ENCODE assay signal across 9 mouse cellular contexts in genomic region chr7:28820358-28821260, GRCm38 (mm10). TPM values are rescaled to one million over a fixed set of nuclear protein-coding genes. Genes with fewer than 3 reads are reported as not detected.
DNase-seq lines count a peak whose midpoint lies in the region; ATAC-seq and TF ChIP-seq lines count a peak whose summit lies in the region.
"Had no signal": no experiment of that assay in that cellular context is flagged by ENCODE, and none has a peak within 500 bp of the region (broad histone marks: within the 10 kb centered on the region; RNA-seq: fewer than 3 reads in every experiment).

No protein-coding gene starts in this region.

- 58% methylated on average over 12 of the region's 12 CpGs for WGBS in liver, adult 2 months
- WGBS in liver, embryonic 11.5 days, result 78% methylated on average over 12 of the region's 12 CpGs
- 67% methylated on average over 12 of the region's 12 CpGs for WGBS in embryonic facial prominence, embryonic 14.5 days

- DNase-seq in liver, adult 2 months (ENCODE audit: extremely low read depth, low read depth, low spot score), result peak; percentile 70
- DNase-seq in liver, embryonic 11.5 days (ENCODE audit: low spot score), result no peak
- DNase-seq in embryonic facial prominence, embryonic 14.5 days (ENCODE audit: low spot score), result peak; percentile 58
- DNase-seq in mesoderm, embryonic 11.5 days (ENCODE audit: low read depth, low spot score), result peak; percentile 70
- no peak for DNase-seq in spleen, adult 12 weeks (ENCODE audit: low spot score)
- DNase-seq in layer of hippocampus, postnatal 10 days (ENCODE audit: low spot score in 2 of 2), result no peak

- H3K27me3 ChIP-seq in liver, adult 2 months (ENCODE audit: control insufficient read depth, insufficient read depth, low read length), result no peaks in the 10 kb centered on the region
- no peaks in the 10 kb centered on the region for H3K27me3 ChIP-seq in liver, embryonic 11.5 days (replicated peaks; ENCODE audit: control insufficient read depth, insufficient read depth, low read length)
- H3K27me3 ChIP-seq in embryonic facial prominence, embryonic 14.5 days (replicated peaks; ENCODE audit: control insufficient read depth, insufficient read depth, low read length), result no peaks in the 10 kb centered on the region

- H3K79me2 ChIP-seq in liver, adult 2 months (ENCODE audit: control insufficient read depth, insufficient read depth, low read length), result 0 out of 2 replicates have a peak, but pooled peaks cover 5% of the 10 kb centered on the region

- no peak for TF ChIP-seq POLR2A in liver, adult 2 months (IDR thresholded peaks at IDR 0.05; ENCODE audit: extremely low read depth, insufficient read depth, low read length)

- H3K27ac ChIP-seq in liver, adult 2 months (replicated peaks; ENCODE audit: insufficient read depth, low read depth, low read length), result peak overlapping the region; percentile 3
- H3K27ac ChIP-seq in liver, embryonic 11.5 days (ENCODE audit: low read depth, low read length), result no peak overlapping the region
- peak overlapping the region; percentile 4 for H3K27ac ChIP-seq in embryonic facial prominence, embryonic 14.5 days (replicated peaks; ENCODE audit: low read depth, low read length)
- H3K27ac ChIP-seq: macrophage had no signal

- peaks cover 49% of the 10 kb centered on the region for H3K4me1 ChIP-seq in liver, adult 2 months (ENCODE audit: control insufficient read depth, insufficient read depth, low read length)
- H3K4me1 ChIP-seq in liver, embryonic 11.5 days (replicated peaks; ENCODE audit: control insufficient read depth, insufficient read depth, low read length), result peaks cover 33% of the 10 kb centered on the region
- 0 out of 2 replicates have a peak, but pooled peaks cover 3% of the 10 kb centered on the region for H3K4me1 ChIP-seq in embryonic facial prominence, embryonic 14.5 days (ENCODE audit: control insufficient read depth, insufficient read depth, low read length)

- no peak overlapping the region for H3K4me2 ChIP-seq in liver, embryonic 11.5 days
- H3K4me2 ChIP-seq in embryonic facial prominence, embryonic 14.5 days (ENCODE audit: low read depth, low read length), result no peak overlapping the region

- H3K4me3 ChIP-seq in liver, adult 2 months (ENCODE audit: insufficient read depth, low read depth, low read length), result no peak overlapping the region
- H3K4me3 ChIP-seq in liver, embryonic 11.5 days (ENCODE audit: low read depth, low read length), result no peak overlapping the region
- no peak overlapping the region for H3K4me3 ChIP-seq in embryonic facial prominence, embryonic 14.5 days (ENCODE audit: low read depth, low read length)

- peaks cover 64% of the 10 kb centered on the region for H3K36me3 ChIP-seq in liver, adult 2 months (ENCODE audit: control insufficient read depth, insufficient read depth, low read length)
- peaks cover 63% of the 10 kb centered on the region for H3K36me3 ChIP-seq in liver, embryonic 11.5 days (ENCODE audit: control insufficient read depth, insufficient read depth, low read length)
- H3K36me3 ChIP-seq in embryonic facial prominence, embryonic 14.5 days (ENCODE audit: control insufficient read depth, insufficient read depth, low read length), result peaks cover 79% of the 10 kb centered on the region

- no peak overlapping the region for H3K9ac ChIP-seq in liver, adult 2 months (ENCODE audit: low read depth, low read length)
- no peak overlapping the region for H3K9ac ChIP-seq in liver, embryonic 11.5 days (ENCODE audit: low read depth, low read length)
- H3K9ac ChIP-seq in embryonic facial prominence, embryonic 14.5 days (ENCODE audit: low read depth, low read length), result no peak overlapping the region

- no peak for TF ChIP-seq CTCF in liver, adult 2 months (IDR thresholded peaks at IDR 0.05; ENCODE audit: low read depth, low read length)

- no peak for ATAC-seq in liver, embryonic 11.5 days (replicated peaks; ENCODE audit: low FRiP score)
- no peak; the same call in 1 of the 2 replicates for ATAC-seq in embryonic facial prominence, embryonic 14.5 days (ENCODE audit: low read depth)
- peak; percentile 29 for ATAC-seq in inflammation-experienced regulatory T-cells, adult 6 months
- ATAC-seq in activated CD4-positive, CD25-positive, alpha-beta regulatory T cell, adult 4 months, result no peak

- no peaks in the 10 kb centered on the region for H3K9me3 ChIP-seq in liver, embryonic 11.5 days (ENCODE audit: control insufficient read depth, low read length)
- H3K9me3 ChIP-seq in embryonic facial prominence, embryonic 14.5 days (ENCODE audit: control insufficient read depth, low read length), result no peaks in the 10 kb centered on the region

RNA-seq across cellular contexts. Expression of gene Ech1, which starts 4.4 kb away (rescaled TPM):
- 636 and 645 TPM in 2 replicates for total RNA-seq in liver, adult 2 months (2014; rRNA removed)
- 561 and 625 TPM in 2 replicates for polyA plus RNA-seq in liver, adult 2 months (2012; rRNA removed)
- polyA plus RNA-seq in liver, embryonic 11.5 days (2014; fragmentation: Nextera tagmentation; extraction: Ambion mirVana), result 107 TPM in 2 replicates
- polyA plus RNA-seq in embryonic facial prominence, embryonic 14.5 days (2014; fragmentation: Nextera tagmentation; extraction: Ambion mirVana), result 183 and 202 TPM in 2 replicates
- 100 to 1,000 TPM; 190 to 267 (median 222) TPM for polyA plus RNA-seq in inflammation-experienced regulatory T-cells, adult 6 months (2017; shearing (Covaris generic))
- 100 to 1,000 TPM; 192 to 199 TPM for polyA plus RNA-seq in activated CD4-positive, CD25-positive, alpha-beta regulatory T cell, adult 4 months (2017; shearing (Covaris generic))
- total RNA-seq in layer of hippocampus, postnatal 10 days (2021), result 10 to 100 TPM; 49.1 to 50.8 TPM

RNA-seq across cellular contexts. Expression of gene Hnrnpl, which starts 12.3 kb away (rescaled TPM):
- 90.1 and 109 TPM in 2 replicates for total RNA-seq in liver, adult 2 months (2014; rRNA removed)
- polyA plus RNA-seq in liver, adult 2 months (2012; rRNA removed), result 81.6 and 109 TPM in 2 replicates
- 238 and 279 TPM in 2 replicates for polyA plus RNA-seq in liver, embryonic 11.5 days (2014; fragmentation: Nextera tagmentation; extraction: Ambion mirVana)
- polyA plus RNA-seq in embryonic facial prominence, embryonic 14.5 days (2014; fragmentation: Nextera tagmentation; extraction: Ambion mirVana), result 180 and 182 TPM in 2 replicates
- polyA plus RNA-seq in inflammation-experienced regulatory T-cells, adult 6 months (2017; shearing (Covaris generic)), result 100 to 1,000 TPM; 171 to 386 (median 383) TPM
- polyA plus RNA-seq in activated CD4-positive, CD25-positive, alpha-beta regulatory T cell, adult 4 months (2017; shearing (Covaris generic)), result 100 to 1,000 TPM; 153 to 344 TPM
- total RNA-seq in layer of hippocampus, postnatal 10 days (2021), result 100 to 1,000 TPM; 441 to 521 TPM

RNA-seq across cellular contexts. Expression of gene Lgals4, which starts 13.0 kb away (rescaled TPM):
- 9.5 and 11.0 TPM in 2 replicates for total RNA-seq in liver, adult 2 months (2014; rRNA removed)
- polyA plus RNA-seq in liver, adult 2 months (2012; rRNA removed), result 7.9 and 16.4 TPM in 2 replicates
- polyA plus RNA-seq in liver, embryonic 11.5 days (2014; fragmentation: Nextera tagmentation; extraction: Ambion mirVana), result 2.9 and 5.1 TPM in 2 replicates
- polyA plus RNA-seq in embryonic facial prominence, embryonic 14.5 days (2014; fragmentation: Nextera tagmentation; extraction: Ambion mirVana), result 3.4 and 4.1 TPM in 2 replicates
- 10 to 100 TPM; 18.1 to 38.8 (median 20.9) TPM for polyA plus RNA-seq in inflammation-experienced regulatory T-cells, adult 6 months (2017; shearing (Covaris generic))
- polyA plus RNA-seq in activated CD4-positive, CD25-positive, alpha-beta regulatory T cell, adult 4 months (2017; shearing (Covaris generic)), result 10 to 100 TPM; 20.1 to 27.2 TPM
- total RNA-seq in layer of hippocampus, postnatal 10 days (2021), result 1 to 10 TPM; 2.1 to 2.7 TPM

RNA-seq across cellular contexts. Expression of gene Rinl, which starts 31.8 kb away (rescaled TPM):
- 1.4 TPM in 2 replicates for total RNA-seq in liver, adult 2 months (2014; rRNA removed)
- polyA plus RNA-seq in liver, adult 2 months (2012; rRNA removed), result 1.2 and 1.8 TPM in 2 replicates
- 21.7 and 23.1 TPM in 2 replicates for polyA plus RNA-seq in liver, embryonic 11.5 days (2014; fragmentation: Nextera tagmentation; extraction: Ambion mirVana)
- polyA plus RNA-seq in embryonic facial prominence, embryonic 14.5 days (2014; fragmentation: Nextera tagmentation; extraction: Ambion mirVana), result 2.7 and 3.0 TPM in 2 replicates
- 100 to 1,000 TPM; 216 to 294 (median 288) TPM for polyA plus RNA-seq in inflammation-experienced regulatory T-cells, adult 6 months (2017; shearing (Covaris generic))
- 100 to 1,000 TPM; 199 to 272 TPM for polyA plus RNA-seq in activated CD4-positive, CD25-positive, alpha-beta regulatory T cell, adult 4 months (2017; shearing (Covaris generic))
- 1 to 10 TPM; 1.5 to 2.0 TPM for total RNA-seq in layer of hippocampus, postnatal 10 days (2021)

RNA-seq across cellular contexts. Expression of gene Lgals7, which starts 43.0 kb away (rescaled TPM):
- not detected in 2 replicates for total RNA-seq in liver, adult 2 months (2014; rRNA removed)
- not detected in 2 replicates for polyA plus RNA-seq in liver, adult 2 months (2012; rRNA removed)
- not detected in 2 replicates for polyA plus RNA-seq in liver, embryonic 11.5 days (2014; fragmentation: Nextera tagmentation; extraction: Ambion mirVana)
- 27.3 and 53.0 TPM in 2 replicates for polyA plus RNA-seq in embryonic facial prominence, embryonic 14.5 days (2014; fragmentation: Nextera tagmentation; extraction: Ambion mirVana)
- 1 to 10 TPM in 1 of 3 experiments, under 1 TPM in 1, not detected in 1; 0.46 to 5.6 TPM for polyA plus RNA-seq in inflammation-experienced regulatory T-cells, adult 6 months (2017; shearing (Covaris generic))
- 1 to 10 TPM; 2.5 to 2.8 TPM for polyA plus RNA-seq in activated CD4-positive, CD25-positive, alpha-beta regulatory T cell, adult 4 months (2017; shearing (Covaris generic))
- total RNA-seq in layer of hippocampus, postnatal 10 days (2021), result under 1 TPM in 1 of 2 experiments, not detected in 1; 0.62 TPM
- polyA plus RNA-seq: macrophage had no signal

Comparison
In these comparisons a context has a peak if more than half of its experiments do, and no peak if none do; other contexts are left out.
1. DNase-seq: peak in liver, adult 2 months (single experiment), embryonic facial prominence, embryonic 14.5 days (single experiment) and mesoderm, embryonic 11.5 days (single experiment); none in liver, embryonic 11.5 days (single experiment), spleen, adult 12 weeks (single experiment) and layer of hippocampus, postnatal 10 days (0 of 2).